Mouse (Mus musculus) liver, embryonic 16.5 days (tissue): Measurements from ENCODE around the gene Nrg4. TPM values are rescaled to one million over a fixed set of nuclear protein-coding genes. Genes with fewer than 3 reads are reported as not detected.
"Not testable (repeated sequence)": the region's sequence is repeated elsewhere in the genome, so short reads cannot be mapped to it uniquely, and the experiment has no call there.

Experiments
- ATAC-seq: fragments of 200-750 bp; cut with Nextera tagmentation; 2 replicates; pipeline ENCODE4 v1.8.0; 2017; ENCODE audit warnings: low read depth, mild to moderate bottlenecking, moderate number of reproducible peaks, moderate library complexity
- H3K27ac ChIP-seq: fragments of 300-500 bp; sonication (generic); 2 replicates; pipeline ENCODE4 v1.5.1; 2014; ENCODE audit warnings: mild to moderate bottlenecking, low read length
- H3K27me3 ChIP-seq: fragments of 300-500 bp; sonication (generic); 2 replicates; pipeline ENCODE4 v1.6.1; 2014; ENCODE audit warnings: low read depth, low read length, mixed read lengths; ENCODE audit not compliant: control insufficient read depth, insufficient read depth
- H3K36me3 ChIP-seq: fragments of 300-500 bp; sonication (generic); 2 replicates; pipeline ENCODE4 v1.6.1; 2014; ENCODE audit warnings: mild to moderate bottlenecking; ENCODE audit not compliant: control insufficient read depth, insufficient read depth
- H3K4me1 ChIP-seq: fragments of 300-500 bp; sonication (generic); 2 replicates; pipeline ENCODE4 v1.6.1; 2014; ENCODE audit warnings: low read depth, low read length, mixed read lengths; ENCODE audit not compliant: control insufficient read depth
- H3K4me2 ChIP-seq: fragments of 300-500 bp; sonication (generic); 2 replicates; pipeline ENCODE4 v1.6.1; 2014; ENCODE audit warnings: low read depth, low read length, mixed read lengths
- H3K4me3 ChIP-seq: fragments of 300-500 bp; sonication (generic); 2 replicates; pipeline ENCODE4 v1.5.1; 2014; ENCODE audit warnings: low read depth, mild to moderate bottlenecking, low read length
- H3K9ac ChIP-seq: fragments of 300-500 bp; sonication (generic); 2 replicates; pipeline ENCODE4 v1.6.1; 2014; ENCODE audit warnings: low read depth, low read length
- H3K9me3 ChIP-seq: fragments of 300-500 bp; sonication (generic); replicated peaks from 2 replicates; pipeline ENCODE4 v1.6.1; 2016; ENCODE audit warnings: low read length; ENCODE audit not compliant: control insufficient read depth
- WGBS: fragments of 180-500 bp; shearing (Covaris S2); extraction: QIAGEN DNeasy Blood & Tissue Kit; methylation state at CpG from one replicate; pipeline ENCODE4 v1.1.7; 2014; ENCODE audit not compliant: insufficient replicate concordance; 5-methylcytosine and 5-hydroxymethylcytosine counted together
- polyA plus RNA-seq: library from polyadenylated mRNA; unstranded; fragments of >200 nt; fragmentation: Nextera tagmentation; extraction: Ambion mirVana; gene quantifications from 2 replicates; pipeline ENCODE4 v1.2.1, GENCODE M21; 2015

The Nrg4 gene
- polyA plus RNA-seq, 1 experiment from 2014 or later, result 2.6 TPM

DNA sequence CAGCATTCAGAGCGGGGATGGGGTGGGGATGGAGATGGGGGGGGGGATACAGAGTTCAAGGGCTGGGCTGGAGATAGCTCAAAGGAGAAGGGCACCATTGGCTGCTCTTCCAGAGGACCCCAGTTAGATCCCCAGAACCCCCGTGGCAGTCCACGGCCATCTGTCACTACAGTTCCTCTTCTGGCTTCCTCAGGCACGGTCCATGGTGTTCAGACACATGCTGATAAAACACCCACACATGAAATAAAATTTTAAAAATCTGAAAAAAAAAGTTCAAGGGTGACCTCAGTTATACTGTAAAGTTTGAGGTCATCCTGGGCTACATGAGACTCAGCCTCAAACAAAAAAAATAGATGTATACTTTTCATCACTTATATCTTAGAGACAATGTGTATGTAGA, 78.2 kb downstream of the Nrg4 start:
- no peaks in the 10 kb centered on the region for H3K9me3 ChIP-seq
- no peak for ATAC-seq
- H3K9ac ChIP-seq, result no peak overlapping the region
- no peak overlapping the region for H3K4me2 ChIP-seq
- H3K4me1 ChIP-seq, result no peaks in the 10 kb centered on the region
- WGBS, result 25% methylated on average over 4 of the region's 4 CpGs
- H3K36me3 ChIP-seq, result no peaks in the 10 kb centered on the region
- no peaks in the 10 kb centered on the region for H3K27me3 ChIP-seq
- no peak overlapping the region for H3K27ac ChIP-seq
- H3K4me3 ChIP-seq, result no peak overlapping the region

DNA sequence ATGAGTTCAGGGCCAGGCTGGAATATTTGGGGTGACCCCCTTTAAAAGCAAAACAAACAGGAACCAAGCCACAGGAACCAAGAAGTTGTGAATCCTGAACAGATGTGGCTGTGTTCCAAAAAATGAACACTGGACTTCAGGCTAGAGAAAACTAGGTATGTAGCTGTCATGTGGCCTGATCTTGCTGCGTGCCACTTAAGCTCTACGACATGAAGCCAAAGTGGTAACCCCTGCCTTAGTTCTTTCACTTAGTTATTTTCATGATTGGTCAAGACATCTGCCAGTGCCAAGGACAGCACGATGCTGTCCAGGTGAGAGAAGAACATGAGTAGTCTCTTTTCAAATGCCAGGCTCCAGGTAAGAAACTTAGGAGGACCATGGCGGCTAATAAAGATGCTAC, 79.7 kb downstream of the Nrg4 start:
- 81% methylated on average over 4 of the region's 4 CpGs for WGBS
- no peaks in the 10 kb centered on the region for H3K36me3 ChIP-seq
- H3K9me3 ChIP-seq, result no peaks in the 10 kb centered on the region
- ATAC-seq, result no peak
- no peaks in the 10 kb centered on the region for H3K27me3 ChIP-seq
- no peak overlapping the region for H3K9ac ChIP-seq
- H3K27ac ChIP-seq, result no peak overlapping the region
- H3K4me3 ChIP-seq, result no peak overlapping the region
- H3K4me1 ChIP-seq, result no peaks in the 10 kb centered on the region
- no peak overlapping the region for H3K4me2 ChIP-seq

DNA sequence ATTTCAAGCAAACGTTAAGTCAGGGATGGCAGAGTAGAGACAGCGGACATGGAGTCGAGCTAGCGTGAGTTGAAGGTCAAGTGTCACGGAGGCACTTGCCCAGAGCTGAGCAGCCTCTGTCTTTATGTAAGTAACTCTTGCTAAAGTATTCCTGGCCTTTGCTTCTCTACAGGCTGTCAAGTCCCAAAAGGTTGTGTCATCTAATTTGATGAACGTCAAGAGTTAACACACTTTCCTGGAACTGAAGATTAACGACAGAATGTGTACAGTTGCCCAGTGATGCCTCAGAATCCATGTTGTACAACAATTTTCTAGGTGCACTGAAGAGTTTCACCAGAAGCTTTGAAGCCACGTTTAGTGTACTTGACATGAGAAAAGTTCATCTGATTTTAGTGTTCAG, 80.2 kb downstream of the Nrg4 start:
- no peak for ATAC-seq
- Histone ChIP-seq H3K27me3 (no peaks in the 10 kb centered on the region), H3K27ac (no peak overlapping the region), H3K4me3 (no peak overlapping the region), H3K4me1 (no peaks in the 10 kb centered on the region), H3K36me3 (no peaks in the 10 kb centered on the region), H3K9me3 (no peaks in the 10 kb centered on the region), H3K9ac (no peak overlapping the region), H3K4me2 (no peak overlapping the region)
- WGBS, result 61% methylated on average over 8 of the region's 8 CpGs

DNA sequence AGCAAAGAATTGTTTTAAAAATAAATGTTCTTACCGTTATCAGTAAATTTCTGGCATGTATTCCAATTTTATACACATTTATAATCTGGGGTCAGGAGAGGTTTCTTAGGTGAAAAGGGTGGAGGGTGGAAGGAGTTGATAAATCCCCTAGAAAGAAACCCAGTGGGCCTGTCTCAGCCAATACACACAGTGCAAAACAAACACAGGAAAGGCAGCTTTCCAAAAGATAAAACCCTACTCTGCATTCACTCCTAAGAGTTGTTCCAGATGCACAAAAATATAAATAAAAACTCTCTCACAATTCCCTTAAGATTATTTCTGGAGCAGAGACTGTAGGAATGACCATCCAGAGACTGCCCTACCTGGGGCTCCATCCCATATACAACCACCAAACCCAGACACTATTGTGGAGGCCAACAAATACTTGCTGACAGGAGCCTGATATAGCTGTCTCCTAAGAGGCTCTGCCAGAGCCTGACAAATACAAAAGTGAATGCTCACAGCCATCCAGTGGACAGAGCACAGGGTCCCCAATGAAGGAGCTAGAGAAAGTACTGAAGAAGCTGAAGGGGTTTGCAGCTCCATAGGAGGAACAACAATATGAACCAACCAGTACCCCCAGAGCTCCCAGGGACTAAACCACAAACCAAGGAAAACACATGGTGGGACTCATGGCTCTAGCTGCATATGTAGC, 81.4 kb downstream of the Nrg4 start:
- H3K9ac ChIP-seq, H3K36me3 ChIP-seq, H3K27ac ChIP-seq, H3K27me3 ChIP-seq, H3K4me3 ChIP-seq, ATAC-seq, H3K4me2 ChIP-seq, H3K9me3 ChIP-seq, H3K4me1 ChIP-seq: not testable (repeated sequence)
- 69% methylated on average over 1 of the region's 1 CpGs for WGBS

DNA sequence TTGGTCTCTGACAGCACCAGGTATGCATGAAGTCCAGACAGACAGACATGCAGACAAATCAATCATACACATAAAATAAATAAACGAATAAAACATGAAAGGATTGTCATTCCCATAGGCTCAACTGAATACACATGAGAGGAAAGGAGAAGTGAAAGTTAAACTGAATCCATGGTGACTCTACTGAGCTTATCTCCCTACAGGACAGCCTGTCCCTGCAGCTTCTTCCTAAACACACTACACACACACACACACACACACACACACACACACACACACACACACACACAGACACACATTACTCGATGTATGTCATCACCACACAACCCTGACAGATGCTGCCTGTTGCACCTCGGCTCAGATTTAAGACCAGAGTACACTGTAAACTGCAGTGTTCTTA, 82.6 kb downstream of the Nrg4 start:
- 36% methylated on average over 3 of the region's 3 CpGs for WGBS
- no peaks in the 10 kb centered on the region for H3K4me1 ChIP-seq

DNA sequence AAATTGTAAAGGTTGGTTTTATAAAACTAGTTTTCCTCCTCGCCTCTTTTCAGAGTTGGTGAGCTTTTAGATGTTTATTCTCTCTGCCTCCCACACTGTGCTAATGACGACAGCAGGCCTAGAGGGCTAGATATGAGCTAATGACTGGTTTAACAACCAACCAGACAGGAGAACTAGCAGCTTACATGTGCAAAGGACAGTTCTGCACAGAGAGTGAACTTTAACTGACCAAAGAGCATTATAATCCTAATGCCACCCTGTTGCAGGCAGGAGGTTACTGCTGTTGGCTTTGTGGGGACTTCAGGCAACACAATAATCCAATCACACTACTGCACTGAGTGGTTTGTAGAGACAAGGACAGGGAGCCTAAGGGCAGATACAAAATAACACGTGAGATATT, 83.4 kb downstream of the Nrg4 start:
- Histone ChIP-seq H3K4me3 (no peak overlapping the region), H3K9ac (no peak overlapping the region), H3K27me3 (no peaks in the 10 kb centered on the region), H3K4me2 (no peak overlapping the region), H3K4me1 (no peaks in the 10 kb centered on the region), H3K27ac (no peak overlapping the region), H3K9me3 (no peaks in the 10 kb centered on the region), H3K36me3 (no peaks in the 10 kb centered on the region)
- WGBS, result 54% methylated on average over 3 of the region's 3 CpGs
- ATAC-seq, result no peak

More for the DNA sequence above, 82.6 kb downstream of the Nrg4 start:
- H3K27me3 ChIP-seq, result no peaks in the 10 kb centered on the region
- no peaks in the 10 kb centered on the region for H3K36me3 ChIP-seq
- no peak overlapping the region for H3K4me2 ChIP-seq
- no peak for ATAC-seq
- no peaks in the 10 kb centered on the region for H3K9me3 ChIP-seq
- no peak overlapping the region for H3K9ac ChIP-seq
- no peak overlapping the region for H3K27ac ChIP-seq
- no peak overlapping the region for H3K4me3 ChIP-seq

DNA sequence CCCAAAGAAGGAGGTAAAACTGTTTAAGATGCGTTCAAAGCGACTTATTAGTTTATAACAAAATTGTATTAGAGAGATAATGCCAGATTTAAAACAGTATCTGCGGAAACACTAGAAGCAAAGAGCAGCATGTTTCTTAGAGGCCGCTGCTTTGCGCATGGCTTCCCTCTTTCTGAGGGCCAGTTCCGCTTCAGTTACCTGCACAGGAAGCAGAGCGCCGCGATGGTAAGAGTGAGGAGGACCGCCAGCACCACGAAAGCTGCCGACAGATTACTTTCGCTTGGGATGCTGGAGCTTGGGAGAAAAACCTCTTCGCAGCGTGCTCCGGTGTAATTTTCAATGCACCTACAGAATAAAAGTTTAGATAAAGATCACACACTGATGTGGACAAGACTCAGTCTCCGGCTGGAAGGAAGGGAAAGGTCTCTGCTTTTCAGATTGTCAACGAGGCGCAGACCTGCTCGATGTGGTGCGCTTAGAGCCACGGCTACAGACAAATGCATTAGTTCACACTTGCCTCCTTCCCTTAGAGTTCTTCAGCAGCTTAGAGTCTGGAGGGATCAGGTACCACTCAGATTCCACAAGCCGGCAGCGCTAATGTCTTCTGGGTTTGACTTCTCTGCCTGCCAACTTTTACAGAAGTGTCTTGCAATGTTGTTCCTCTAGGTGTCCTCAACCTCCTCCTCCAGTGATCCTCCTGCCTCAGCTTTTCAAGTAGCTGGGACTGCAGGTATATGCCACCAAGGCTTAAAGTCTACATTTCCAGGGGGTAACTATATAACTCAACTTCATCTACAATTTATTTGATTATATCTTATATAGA, 84.6 kb downstream of the Nrg4 start:
- Histone ChIP-seq H3K27ac (no peak overlapping the region), H3K27me3 (no peaks in the 10 kb centered on the region), H3K4me2 (peak overlapping the region; percentile 21), H3K4me3 (peak overlapping the region; percentile 22), H3K4me1 (no peaks in the 10 kb centered on the region), H3K9ac (no peak overlapping the region), H3K9me3 (no peaks in the 10 kb centered on the region), H3K36me3 (no peaks in the 10 kb centered on the region)
- 26% methylated on average over 24 of the region's 24 CpGs for WGBS
- no peak for ATAC-seq

DNA sequence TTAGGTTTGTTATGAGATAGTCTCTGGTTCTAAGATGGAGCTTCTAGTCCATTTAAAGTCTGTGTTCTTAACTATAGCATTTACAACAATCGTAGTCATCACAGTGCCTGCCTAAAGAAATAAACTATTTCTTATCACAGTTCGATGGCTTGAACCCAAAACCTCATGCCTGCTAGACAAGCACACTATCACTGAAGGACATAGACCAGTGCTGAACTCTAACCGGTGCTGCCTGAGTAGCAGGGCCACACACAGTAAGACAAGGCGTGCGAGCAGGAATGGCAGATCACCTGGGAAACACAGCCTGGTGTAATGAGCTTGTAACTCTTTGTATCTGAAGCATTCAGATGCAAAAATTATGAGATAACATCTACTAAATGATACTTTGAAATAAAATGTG, 85.8 kb downstream of the Nrg4 start:
- no peak overlapping the region for H3K4me3 ChIP-seq
- H3K27ac ChIP-seq, result no peak overlapping the region
- no peaks in the 10 kb centered on the region for H3K9me3 ChIP-seq
- H3K9ac ChIP-seq, result no peak overlapping the region
- H3K27me3 ChIP-seq, result no peaks in the 10 kb centered on the region
- H3K4me1 ChIP-seq, result no peaks in the 10 kb centered on the region
- no peaks in the 10 kb centered on the region for H3K36me3 ChIP-seq
- no peak for ATAC-seq
- H3K4me2 ChIP-seq, result no peak overlapping the region
- 43% methylated on average over 5 of the region's 5 CpGs for WGBS
